Mouse (Mus musculus) megakaryocyte, embryonic 14.5 days (primary cell): ENCODE data around the gene Gm12216.

Experiments
- FLI1 ChIP-seq: IDR thresholded peaks from 2 replicates; pipeline ENCODE4 v1.6.1; 2012; ENCODE audit warnings: low read length, inconsistent platforms, mixed read lengths
- GATA1 ChIP-seq: IDR thresholded peaks from 3 replicates; pipeline ENCODE4 v1.6.1; 2012; ENCODE audit warnings: mixed read lengths, low read length, inconsistent platforms, borderline replicate concordance

DNA sequence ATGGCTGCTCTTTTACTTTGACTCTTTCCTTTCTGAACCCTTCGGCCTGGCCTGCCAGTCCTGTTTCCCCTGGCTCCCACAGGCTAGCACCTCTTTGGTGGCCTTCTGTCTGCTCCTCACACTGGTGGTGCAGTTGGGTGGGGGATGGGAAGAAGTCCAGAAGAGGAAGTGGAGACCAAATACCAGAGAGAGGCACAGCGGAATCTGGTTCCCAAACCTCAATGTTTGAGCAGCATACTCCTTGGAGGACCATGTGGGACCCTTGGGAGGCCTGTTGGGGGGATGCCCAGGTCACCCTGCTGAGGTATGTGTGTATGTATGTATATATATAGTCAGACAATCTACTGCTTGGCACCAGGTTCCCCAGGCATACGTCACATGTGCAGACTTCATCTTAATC lies 65.0 kb downstream of the Gm12216 start:
- TF ChIP-seq GATA1: no peak
- TF ChIP-seq FLI1: no peak
